Mouse (Mus musculus): ENCODE data around the gene Gtsf1l.

The Gtsf1l gene

DNA sequence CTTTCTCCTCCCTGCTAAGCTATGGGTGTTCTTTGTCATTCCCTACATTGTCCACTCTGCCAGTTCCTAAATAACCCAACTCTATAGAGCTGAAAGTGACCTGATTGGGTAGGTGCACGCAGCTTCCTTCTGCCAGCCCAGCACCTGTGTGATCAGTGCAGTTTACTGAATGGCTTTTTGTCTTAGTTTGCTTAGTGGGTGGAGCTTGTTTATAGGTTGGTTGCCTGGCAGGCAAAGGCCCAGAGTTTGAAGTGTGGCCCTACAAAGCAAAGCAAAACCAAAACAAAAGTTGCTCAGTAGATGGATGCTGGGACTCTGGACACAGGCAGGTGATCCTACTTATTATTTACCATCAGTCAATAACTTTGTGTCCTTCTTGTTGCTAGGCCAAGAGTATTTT is 36.0 kb downstream of the Gtsf1l start:
- no peak for DNase-seq (ENCODE audit: low read depth)

DNA sequence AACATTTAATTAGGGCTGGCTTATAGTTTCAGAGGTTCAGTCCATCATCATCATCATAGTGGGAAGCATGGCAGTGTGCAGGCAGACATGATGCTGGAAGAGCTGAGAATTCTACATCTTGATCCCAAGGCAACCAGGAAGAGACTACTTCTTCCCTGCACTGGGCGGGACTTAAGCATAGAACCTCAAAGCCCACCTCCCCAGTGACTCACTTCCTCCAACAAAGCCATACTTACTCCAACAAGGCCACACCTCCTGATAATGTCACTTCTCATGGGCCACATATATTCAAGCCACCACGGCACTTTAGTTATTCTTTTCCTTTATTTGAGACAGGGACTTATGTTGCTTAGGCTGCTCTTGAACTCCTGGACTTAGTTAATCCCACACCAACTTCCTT is 38.5 kb downstream of the Gtsf1l start:
- DNase-seq (ENCODE audit: low read depth), result no peak

DNA sequence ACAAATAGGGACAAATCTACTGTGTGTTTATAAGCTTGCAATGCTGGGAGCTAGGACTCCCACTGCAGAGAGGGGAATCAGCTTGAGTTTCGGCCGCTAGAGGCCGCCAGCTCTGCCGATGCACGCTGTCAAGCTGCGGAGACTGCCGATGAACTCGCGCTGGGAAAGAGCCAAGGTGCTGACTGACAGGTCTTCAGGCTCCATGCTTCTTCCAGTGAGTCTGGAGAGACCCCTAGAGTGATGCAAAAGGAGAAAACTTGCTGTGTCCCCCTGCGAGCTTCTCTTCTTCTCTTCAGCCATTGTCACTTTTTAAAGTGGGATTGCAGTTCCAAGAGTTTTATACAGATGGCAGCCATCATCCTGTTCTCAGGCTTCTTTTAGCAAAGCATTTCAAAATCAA is 39.5 kb downstream of the Gtsf1l start:
- DNase-seq (ENCODE audit: low read depth), result peak; percentile 38

DNA sequence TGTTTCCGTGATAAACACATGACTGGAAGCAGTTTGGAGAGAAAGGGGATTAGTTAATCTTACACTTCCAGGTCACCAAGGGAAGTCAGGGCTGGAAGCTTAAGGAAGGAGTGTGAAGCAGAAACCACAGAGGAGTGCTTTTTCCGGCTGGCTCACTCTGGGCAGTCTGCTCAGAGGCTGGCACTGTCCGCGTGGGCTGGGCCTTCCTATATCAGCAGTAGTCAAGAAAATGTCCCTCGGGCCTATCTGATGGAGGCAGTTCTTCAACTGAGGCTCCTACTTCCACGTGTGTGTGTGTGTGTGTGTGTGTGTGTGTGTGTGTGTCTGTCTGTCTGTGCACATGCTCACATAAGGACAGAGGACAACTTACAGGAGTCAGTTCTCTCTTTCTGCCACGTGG is 47.7 kb downstream of the Gtsf1l start:
- no peak for DNase-seq (ENCODE audit: low read depth)

Data from c-Kit-positive CD71-negative TER-119-negative erythroid progenitor cells, embryonic 14.5 days (primary cell).